Mouse (Mus musculus) urinary bladder, adult 18-20 months (tissue): Measurements from ENCODE around the gene Ptpn7.
"Not testable (repeated sequence)": the region's sequence is repeated elsewhere in the genome, so short reads cannot be mapped to it uniquely, and the experiment has no call there.

Experiments
- DNase-seq, 2 experiments: peaks; one replicate each; pipeline ENCODE4 v3.0.0; 2022; ENCODE audit warnings: low spot score in 2 of 2, mixed read lengths in 2 of 2

Gene Ptpn7

GRCm38 (mm10) chr1:135132473-135132872 lies at the start of gene Ptpn7:
Gene Ptpn7, plus strand, starts transcription at chr1:135132700.
- peak in 1 of 2 experiments; percentile 35 for DNase-seq

GRCm38 (mm10) chr1:135083465-135083864 lies 49.0 kb upstream of the Ptpn7 start:
- DNase-seq: no peak

GRCm38 (mm10) chr1:135085296-135085871 lies 47.1 kb upstream of the Ptpn7 start:
- DNase-seq: no peak

- DNase-seq: no peak
Measured at GRCm38 (mm10) chr1:135086015-135086414, 46.5 kb upstream of the Ptpn7 start.

- DNase-seq: no peak
Measured at GRCm38 (mm10) chr1:135087414-135087813, 45.1 kb upstream of the Ptpn7 start.

GRCm38 (mm10) chr1:135089626-135090025 lies 42.9 kb upstream of the Ptpn7 start:
- no peak for DNase-seq

GRCm38 (mm10) chr1:135090914-135091313 lies 41.6 kb upstream of the Ptpn7 start:
- no peak for DNase-seq

GRCm38 (mm10) chr1:135094723-135095122 lies 37.8 kb upstream of the Ptpn7 start:
- DNase-seq: no peak

GRCm38 (mm10) chr1:135095189-135095588 lies 37.3 kb upstream of the Ptpn7 start:
- no peak for DNase-seq

- no peak for DNase-seq
Measured at GRCm38 (mm10) chr1:135096312-135096711, 36.2 kb upstream of the Ptpn7 start.

GRCm38 (mm10) chr1:135097441-135097840 lies 35.1 kb upstream of the Ptpn7 start:
- no peak for DNase-seq

- DNase-seq: no peak
Measured at GRCm38 (mm10) chr1:135098441-135098840, 34.1 kb upstream of the Ptpn7 start.

- no peak for DNase-seq
Measured at GRCm38 (mm10) chr1:135100400-135100799, 32.1 kb upstream of the Ptpn7 start.

GRCm38 (mm10) chr1:135105124-135105523 lies 27.4 kb upstream of the Ptpn7 start, which contains the start of gene Lgr6:
Gene Lgr6, minus strand, starts transcription at chr1:135105276.
- no peak for DNase-seq

GRCm38 (mm10) chr1:135105951-135106350 lies 26.5 kb upstream of the Ptpn7 start:
- DNase-seq: peak; percentile 25 to 54

- no peak for DNase-seq
Measured at GRCm38 (mm10) chr1:135108611-135109010, 23.9 kb upstream of the Ptpn7 start.

- peak; percentile 22 to 55 for DNase-seq
Measured at GRCm38 (mm10) chr1:135110075-135110474, 22.4 kb upstream of the Ptpn7 start.

- not testable (repeated sequence) for DNase-seq
Measured at GRCm38 (mm10) chr1:135111271-135111670, 21.2 kb upstream of the Ptpn7 start.

GRCm38 (mm10) chr1:135112661-135113060 lies 19.8 kb upstream of the Ptpn7 start:
- no peak for DNase-seq

- DNase-seq: no peak
Measured at GRCm38 (mm10) chr1:135124573-135125363, 7.7 kb upstream of the Ptpn7 start.

GRCm38 (mm10) chr1:135125990-135126389 lies 6.5 kb upstream of the Ptpn7 start:
- no peak for DNase-seq

- no peak for DNase-seq
Measured at GRCm38 (mm10) chr1:135126443-135127027, 6.0 kb upstream of the Ptpn7 start.

- DNase-seq: no peak
Measured at GRCm38 (mm10) chr1:135128011-135128441, 4.5 kb upstream of the Ptpn7 start.
